Mouse (Mus musculus) right cerebral cortex, postnatal 36 days (tissue): ENCODE measurements around the gene Xpnpep1.

Experiments used
- DNase-seq, 2 experiments: peaks; one replicate each; pipeline ENCODE4 v3.0.0; 2022; ENCODE audit warnings: low spot score in 2 of 2, mixed read lengths in 1 of 2

The Xpnpep1 gene

DNA sequence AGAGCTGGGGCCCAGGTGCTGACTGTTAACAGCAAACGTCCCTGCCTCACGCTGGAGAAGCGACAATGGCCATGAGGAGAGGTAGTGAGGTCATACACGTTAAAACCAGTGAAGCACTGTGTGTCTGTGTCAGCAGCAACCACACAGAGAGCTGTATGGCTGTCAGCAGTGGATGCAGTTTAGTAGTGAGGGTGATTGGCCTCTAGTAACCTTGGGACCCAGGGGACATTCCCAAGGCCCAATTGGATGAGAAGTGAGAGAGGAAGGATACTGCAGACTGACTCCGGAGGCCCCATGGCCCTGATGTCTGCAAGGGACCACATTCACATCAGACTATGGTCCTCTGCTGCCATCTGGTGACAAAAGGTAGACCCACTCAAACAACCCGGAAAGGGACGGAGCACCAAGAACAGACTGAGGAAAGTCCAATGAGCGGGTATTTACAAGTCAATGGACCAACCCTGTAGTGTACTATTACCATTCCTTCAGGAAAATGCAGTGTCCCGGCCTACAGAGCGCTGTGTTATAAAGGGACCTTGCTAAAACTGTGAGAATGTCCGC, 47.1 kb downstream of the Xpnpep1 start:
- DNase-seq: peak in 1 of 2 experiments; percentile 41

DNA sequence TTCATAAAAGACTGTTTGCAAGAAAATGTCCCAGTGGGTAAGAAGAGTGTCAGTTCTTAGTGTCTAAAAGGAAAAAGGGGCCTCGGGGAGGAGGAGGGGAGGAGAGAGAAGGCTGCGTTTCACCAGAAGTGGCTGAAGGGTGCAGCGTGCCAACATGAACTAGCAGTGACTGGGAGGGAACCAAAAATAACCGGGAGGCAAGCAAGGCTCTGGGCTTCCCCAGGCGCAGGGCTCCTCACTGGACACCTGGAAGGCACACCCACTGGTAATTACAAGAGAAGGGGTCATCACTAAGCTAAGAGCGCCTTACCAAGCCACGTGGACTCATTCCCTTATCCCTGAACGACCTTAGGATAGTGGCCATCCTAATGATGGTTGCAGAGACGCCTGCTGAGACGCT, 48.1 kb downstream of the Xpnpep1 start:
- no peak for DNase-seq

DNA sequence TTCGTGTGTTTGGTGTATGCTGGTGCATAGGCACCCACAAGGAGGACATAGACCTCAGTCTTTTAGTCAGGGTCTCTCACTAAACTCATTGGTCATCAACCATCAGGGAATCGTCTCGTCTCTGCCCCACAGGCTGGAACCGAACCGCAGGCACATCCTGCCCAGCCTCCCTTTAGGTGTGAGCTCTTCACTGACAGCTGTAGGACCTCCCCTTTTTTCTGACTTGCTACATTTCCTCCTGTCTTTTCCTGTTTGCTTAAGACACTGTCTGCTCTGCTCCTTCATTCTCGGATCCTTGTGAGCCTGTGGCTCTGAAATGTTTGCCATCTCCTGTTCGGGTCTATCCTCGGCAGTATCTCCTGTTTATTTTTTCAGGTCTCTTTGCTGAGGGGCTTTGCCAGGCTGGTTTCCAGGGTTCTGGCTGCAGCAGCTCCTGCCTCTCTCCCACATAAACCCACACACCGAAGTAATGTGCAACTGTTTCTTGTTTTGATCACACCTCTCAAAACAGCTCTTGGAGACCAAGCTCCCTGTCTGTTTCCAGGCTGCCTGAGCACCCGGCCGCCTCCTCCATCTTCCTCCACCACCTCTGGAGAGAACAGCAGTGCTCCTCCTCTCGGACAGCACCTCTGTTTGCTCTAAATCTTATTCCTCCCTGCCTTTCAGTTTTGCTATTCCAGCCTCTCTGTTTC, 60.8 kb downstream of the Xpnpep1 start:
- peak in 1 of 2 experiments; percentile 43 for DNase-seq

DNA sequence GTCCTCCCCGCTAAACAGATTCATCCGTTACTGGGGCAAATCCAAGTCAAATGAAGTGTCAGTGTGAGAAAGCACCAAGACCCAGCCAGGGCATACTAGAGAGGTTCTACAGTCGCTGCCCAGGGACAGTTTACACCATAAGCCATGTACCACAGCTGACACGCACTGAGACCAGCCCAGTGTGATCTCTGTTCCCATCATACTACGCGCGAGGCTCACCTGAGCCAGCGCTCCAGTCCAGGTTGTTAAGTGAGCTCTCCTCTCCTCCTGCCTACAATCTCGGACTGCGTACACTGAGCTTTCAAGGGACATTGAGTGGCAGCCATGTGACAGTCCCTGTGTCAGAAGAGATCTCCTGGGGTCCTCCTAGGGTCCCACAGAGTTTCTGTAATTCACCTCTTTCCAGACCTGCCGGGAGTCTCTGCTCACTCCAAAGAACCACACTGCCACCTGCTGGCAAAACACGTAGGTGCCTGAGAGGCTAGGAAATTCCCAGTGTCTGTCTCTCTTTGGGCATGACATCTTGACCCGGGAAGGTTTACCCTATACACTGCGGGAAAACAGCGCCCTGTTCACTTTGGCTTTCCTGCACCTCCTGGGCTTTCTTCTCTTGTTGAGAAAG, 64.3 kb downstream of the Xpnpep1 start:
- peak; percentile 55 to 73 for DNase-seq

DNA sequence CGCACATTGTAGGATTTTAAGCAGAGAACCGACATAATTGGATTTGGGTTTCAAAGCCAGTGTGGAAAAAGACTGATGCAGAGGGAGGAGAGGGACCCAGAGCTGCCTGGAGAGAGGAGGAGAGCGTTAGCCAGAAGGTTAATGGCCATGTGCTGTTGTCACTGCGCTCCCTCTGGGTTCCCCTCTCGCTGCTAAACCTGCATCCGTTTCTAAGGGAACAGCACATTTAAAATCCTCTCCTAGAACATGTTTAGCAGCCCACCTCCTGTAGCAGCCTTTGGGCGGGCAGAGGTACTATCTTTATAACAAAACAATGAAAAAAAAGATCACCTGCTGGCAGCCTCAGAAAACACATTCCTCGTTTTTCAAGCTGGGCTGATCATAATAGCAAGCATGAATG, 73.7 kb downstream of the Xpnpep1 start:
- DNase-seq: peak in 1 of 2 experiments; percentile 23

DNA sequence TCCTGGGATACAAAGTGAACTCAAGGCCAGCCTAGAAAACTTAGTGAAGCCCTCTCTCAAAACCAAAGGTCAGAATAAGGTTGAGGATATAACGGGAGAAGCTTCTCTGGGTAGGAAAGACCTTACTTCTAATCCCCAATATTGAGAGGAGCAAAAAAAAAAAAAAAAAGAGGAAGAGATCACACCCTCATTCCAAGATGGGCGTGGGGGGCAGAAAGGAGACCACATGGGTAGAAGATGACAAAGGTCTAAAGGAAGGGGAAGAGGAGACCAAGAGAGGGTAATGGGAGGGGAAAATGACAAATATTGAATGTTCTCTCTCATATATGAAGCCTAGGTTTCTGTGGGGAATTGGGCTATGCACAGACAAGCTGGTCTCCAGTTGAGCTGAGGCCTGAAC, 77.3 kb downstream of the Xpnpep1 start:
- DNase-seq: no peak

DNA sequence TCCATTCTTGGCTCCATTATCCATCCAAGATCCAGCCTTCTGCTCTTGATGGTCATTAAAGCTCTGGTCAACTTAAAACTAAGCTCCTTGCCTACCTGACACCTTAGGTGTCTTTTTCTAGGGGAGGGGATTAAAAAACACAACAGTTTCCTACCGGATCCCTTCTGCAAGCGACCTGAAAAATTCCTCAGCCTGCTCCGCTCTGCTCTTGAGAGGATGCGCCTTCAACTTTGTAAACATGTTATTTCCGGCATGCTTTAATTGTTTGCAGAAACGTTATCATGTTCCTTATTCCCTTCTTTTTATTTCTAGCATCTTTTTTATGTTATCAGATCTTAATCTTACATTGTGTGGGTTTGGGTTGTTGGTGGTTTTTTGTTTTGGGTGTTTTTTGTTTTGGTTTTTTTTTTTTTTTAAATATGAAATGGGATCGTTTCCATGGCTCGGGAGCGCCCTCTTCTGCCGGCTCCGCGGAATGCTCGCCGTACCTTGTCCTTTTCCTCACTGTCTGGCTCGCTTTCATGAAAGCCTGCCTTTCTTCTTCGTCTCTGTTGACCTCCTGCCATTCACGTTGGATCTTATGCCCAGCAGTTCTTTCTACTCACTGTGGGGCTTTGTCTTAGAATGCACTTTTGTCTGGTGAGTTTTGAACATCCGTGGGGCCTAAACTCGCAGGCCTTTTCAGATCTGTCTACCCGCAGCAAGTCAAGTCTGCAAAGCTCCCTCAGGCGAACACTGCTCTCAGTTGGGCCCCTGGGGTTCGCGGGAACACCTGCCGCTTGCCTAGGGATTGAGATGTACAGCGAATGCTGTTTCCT, 117.1 kb downstream of the Xpnpep1 start:
- peak; percentile 34 to 41 for DNase-seq

DNA sequence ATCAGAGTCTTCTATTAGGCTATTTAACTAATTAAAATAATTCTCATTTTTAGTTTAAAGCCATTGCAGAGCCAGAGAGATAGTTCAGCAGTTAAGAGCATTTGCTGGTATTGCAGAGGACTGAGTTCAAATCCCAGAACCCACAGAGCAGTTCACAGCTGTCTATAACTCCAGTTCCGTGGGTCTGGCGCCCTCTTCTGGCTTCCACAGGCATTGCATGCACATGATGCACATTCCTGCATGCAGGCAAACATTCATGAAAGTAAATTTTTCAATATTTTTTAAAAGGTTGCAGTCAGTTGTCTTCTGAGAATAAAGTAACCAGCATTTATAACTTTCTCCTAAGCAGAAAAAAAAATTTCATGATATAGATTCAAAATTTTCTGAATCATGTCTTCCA, 135.8 kb downstream of the Xpnpep1 start:
- DNase-seq: no peak

DNA sequence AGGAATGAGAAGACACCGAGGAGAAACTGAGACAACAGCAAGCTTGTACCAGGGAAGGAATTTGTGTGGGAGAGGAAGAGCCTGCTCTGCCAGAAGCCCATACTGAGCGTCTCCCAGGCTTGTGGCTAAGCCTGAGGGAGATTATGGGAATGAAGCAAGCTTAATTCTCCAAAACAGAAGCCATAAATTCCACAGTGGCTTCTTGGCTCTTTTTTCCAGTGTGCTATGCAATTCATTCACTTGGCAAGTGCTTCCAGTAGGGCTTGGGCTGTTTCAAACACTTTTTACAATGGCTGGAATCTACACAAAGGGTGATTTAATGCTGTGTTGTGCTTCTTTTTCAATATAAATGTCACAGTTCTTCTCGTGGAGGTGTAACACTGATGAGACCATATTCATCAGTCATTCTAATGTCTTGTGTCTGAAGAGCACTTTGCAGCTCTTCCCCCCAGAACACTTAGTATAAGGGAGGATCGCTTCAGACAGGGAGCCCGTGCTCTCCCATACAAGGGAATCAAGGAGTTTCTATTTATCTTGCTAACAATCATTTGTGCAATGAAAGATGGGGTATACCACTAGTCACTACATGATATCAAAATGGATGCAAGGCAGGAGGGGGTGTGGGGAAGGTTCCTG, 148.1 kb downstream of the Xpnpep1 start:
- no peak for DNase-seq
